Mouse (Mus musculus): Measurements from ENCODE around the gene Aplnr.

The Aplnr gene

DNA sequence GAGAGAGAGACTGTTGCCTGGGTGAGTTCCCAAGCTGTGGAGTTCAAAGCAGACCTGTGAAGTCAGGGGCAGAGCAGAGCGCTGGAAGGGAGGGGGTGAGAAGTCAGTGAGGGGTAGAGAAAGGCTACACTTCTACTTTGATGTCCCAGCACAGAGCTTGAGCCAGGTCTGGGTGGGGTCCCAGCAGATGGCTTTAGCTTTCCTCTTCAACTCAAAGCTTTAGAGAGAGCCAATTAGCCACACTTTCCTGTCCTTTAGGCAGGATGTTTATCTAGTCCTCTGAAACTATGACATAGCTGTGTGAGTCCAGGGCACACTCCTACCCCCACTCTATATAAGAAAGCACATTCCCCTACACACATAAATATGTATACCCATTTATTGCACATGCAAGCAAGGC is 4.3 kb upstream of the Aplnr start:
- POLR2A ChIA-PET = interaction anchor here in 1 of 4 experiments (0.7 kb wide), 2 partner anchors 88 to 469 kb away, joined by 5 read pairs; no protein-coding TSS in a partner anchor
- CTCF ChIA-PET = interaction anchor here in 2 of 4 experiments (0.6 to 11.5 kb wide), 4 partner anchors 8 to 243 kb away, joined by 3 to 99 read pairs (median 4); no protein-coding TSS in a partner anchor

DNA sequence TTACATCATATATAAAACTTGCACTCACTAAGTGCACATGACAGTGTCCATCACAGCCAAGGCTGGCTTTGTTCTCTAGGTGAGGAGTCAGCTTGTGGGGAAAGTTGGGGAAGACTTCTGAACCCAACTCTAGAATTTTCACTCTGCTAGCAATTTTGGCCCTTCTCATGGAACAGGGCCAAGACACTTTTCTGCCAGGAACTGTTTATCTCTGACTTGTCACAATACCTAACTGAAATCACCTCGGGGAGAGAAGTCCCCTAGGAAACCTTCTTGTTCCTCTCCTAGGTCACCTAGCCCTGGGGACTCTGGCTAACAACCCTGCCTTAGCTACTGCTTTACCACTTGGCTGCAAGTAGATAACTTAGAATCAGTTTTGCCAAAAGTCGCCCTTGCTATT is 3.8 kb upstream of the Aplnr start:
- CTCF ChIA-PET = interaction anchor here in 2 of 4 experiments (0.6 to 11.5 kb wide), 4 partner anchors 8 to 244 kb away, joined by 3 to 99 read pairs (median 4); no protein-coding TSS in a partner anchor
- POLR2A ChIA-PET = interaction anchor here in 1 of 4 experiments (0.7 kb wide), 2 partner anchors 88 to 469 kb away, joined by 5 read pairs; no protein-coding TSS in a partner anchor

DNA sequence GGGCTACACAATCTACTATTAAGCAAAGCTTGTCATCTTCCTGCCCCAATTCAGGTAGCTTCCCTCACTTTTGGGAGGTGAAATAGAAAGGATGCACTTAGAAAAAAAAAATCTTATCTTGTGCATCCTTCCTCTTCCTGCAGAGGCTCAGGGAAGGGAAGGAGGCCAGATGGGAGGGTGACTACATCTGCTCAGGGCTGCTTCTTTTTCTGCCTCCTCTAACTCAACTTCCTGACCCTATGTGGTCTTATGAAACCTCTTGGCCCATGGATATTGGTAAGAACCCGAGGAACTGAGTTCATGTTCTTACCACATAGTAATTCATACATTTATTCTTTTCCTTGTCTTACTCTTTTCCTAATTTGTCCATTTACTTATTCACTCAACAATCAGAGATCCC is 926 bp upstream of the Aplnr start:
- POLR2A ChIA-PET = no interaction called here
- CTCF ChIA-PET = no interaction called here

DNA sequence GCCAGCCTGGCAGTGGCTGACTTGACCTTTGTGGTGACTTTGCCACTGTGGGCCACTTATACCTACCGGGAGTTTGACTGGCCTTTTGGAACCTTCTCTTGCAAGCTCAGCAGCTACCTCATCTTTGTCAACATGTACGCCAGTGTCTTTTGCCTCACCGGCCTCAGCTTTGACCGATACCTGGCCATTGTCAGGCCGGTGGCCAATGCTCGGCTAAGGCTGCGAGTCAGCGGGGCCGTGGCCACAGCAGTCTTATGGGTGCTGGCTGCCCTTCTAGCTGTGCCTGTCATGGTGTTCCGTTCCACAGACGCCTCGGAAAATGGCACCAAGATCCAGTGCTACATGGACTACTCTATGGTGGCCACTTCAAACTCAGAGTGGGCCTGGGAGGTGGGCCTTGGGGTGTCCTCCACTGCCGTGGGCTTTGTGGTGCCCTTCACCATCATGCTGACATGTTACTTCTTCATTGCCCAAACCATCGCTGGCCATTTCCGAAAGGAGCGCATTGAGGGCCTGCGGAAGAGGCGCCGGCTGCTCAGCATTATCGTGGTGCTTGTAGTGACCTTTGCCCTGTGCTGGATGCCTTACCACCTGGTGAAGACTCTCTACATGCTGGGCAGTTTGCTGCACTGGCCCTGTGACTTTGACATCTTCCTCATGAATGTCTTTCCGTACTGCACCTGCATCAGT is 951 bp downstream of the Aplnr start:
- POLR2A ChIA-PET = interaction anchor here in 1 of 4 experiments (0.9 kb wide), 1 partner anchor 10 kb away, joined by 3 read pairs; no protein-coding TSS in a partner anchor
- CTCF ChIA-PET = interaction anchor here in 2 of 4 experiments (1.1 to 1.8 kb wide), 4 partner anchors 13 to 110 kb away, joined by 4 to 9 read pairs (median 4); no protein-coding TSS in a partner anchor

DNA sequence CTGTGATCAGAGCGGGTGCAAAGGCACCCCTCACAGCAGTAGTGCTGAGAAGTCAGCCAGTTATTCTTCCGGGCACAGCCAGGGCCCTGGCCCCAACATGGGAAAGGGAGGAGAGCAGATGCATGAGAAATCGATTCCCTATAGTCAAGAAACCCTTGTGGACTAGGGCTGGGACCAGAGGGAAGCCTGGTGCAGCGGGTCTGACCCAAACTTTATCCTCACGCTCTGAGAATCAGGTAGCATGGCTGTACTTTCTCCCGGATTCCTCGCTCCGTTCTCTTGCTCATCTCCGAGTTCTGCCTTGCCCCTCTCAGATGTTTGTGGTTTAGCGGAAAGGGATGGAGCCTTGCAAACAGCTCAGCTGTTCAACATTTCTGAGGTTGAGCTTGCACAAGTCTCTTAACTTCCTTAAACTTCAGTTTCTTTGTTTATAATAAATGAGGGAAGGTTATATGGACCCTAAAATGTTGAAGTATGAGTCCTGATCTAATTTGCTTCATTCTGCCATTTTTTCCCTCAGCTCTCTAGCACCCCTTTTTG is 1.6 kb downstream of the Aplnr start:
- ChIA-PET CTCF (interaction anchor here in 1 of 4 experiments (0.7 kb wide), 1 partner anchor 451 kb away, joined by 4 read pairs; no protein-coding TSS in a partner anchor), POLR2A (no interaction called here)

DNA sequence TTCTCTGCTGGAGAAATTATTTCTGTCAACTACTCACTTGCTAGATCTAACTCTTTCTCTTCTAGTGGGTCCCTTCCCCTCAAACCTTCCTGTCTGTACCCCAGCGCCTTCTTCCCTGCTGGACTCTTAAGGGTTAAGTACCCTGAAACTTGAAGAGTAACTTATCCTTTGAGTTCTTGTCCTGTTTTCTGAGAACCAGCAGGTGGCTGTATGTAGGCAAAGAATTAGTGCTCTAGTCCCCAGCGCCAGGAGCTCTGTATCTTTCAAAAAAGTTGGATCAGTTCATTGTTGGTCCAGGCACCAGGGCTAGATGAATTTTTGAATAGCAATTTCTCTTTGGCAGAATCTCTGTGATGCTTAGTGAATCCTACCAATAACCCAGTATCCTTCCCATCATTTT is 2.1 kb downstream of the Aplnr start:
- ChIA-PET CTCF (interaction anchor here in 1 of 4 experiments (0.7 kb wide), 1 partner anchor 450 kb away, joined by 4 read pairs; no protein-coding TSS in a partner anchor), POLR2A (no interaction called here)

DNA sequence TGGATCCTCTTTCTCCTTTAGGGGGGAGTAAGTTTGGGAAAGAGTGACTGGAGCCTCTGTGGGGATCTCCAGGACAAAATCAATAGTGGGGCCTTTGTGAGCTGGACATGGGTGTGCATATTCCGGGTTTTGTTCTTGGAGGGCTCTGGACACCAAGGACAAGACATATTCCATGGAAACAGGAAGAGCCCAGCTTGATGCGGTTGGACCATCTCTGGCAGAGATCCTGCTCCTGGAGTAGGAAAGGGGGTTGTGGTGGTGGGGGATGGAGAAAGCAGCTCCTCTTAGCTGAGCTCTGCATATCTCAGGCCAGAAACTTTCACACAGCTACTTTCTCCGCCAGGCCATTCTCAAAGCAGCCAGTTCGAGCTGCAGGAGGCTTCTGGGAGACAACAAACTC is 3.4 kb downstream of the Aplnr start:
- CTCF ChIA-PET = interaction anchor here in 2 of 4 experiments (1.1 to 1.3 kb wide), 2 partner anchors 107 kb away, joined by 3 read pairs; no protein-coding TSS in a partner anchor
- POLR2A ChIA-PET = interaction anchor here in 1 of 4 experiments (0.6 kb wide), 1 partner anchor 194 kb away, joined by 3 read pairs; no protein-coding TSS in a partner anchor

DNA sequence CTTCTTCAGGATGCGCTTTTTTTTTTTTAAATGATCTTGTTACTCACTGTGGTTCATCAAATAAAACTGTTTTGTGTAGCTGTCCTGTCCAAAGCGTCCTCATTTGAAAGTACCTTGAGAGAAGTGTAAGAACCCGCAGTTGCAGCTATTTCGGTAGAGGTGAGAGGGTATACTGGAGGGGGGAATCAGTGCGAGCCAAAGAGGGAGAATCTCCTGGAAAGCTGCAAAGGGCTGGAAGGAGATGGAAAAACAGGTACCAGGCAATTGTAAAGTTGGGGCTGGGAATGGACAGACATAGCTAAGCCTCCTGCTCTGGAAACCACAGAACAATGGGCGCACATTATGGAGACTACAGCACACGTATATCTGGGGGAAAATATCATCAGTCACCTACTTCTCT is 3.8 kb downstream of the Aplnr start:
- POLR2A ChIA-PET = interaction anchor here in 1 of 4 experiments (0.6 kb wide), 1 partner anchor 195 kb away, joined by 3 read pairs; no protein-coding TSS in a partner anchor
- CTCF ChIA-PET = interaction anchor here in 2 of 4 experiments (0.6 to 1.3 kb wide), 3 partner anchors 44 to 107 kb away, joined by 3 to 6 read pairs (median 3); no protein-coding TSS in a partner anchor

DNA sequence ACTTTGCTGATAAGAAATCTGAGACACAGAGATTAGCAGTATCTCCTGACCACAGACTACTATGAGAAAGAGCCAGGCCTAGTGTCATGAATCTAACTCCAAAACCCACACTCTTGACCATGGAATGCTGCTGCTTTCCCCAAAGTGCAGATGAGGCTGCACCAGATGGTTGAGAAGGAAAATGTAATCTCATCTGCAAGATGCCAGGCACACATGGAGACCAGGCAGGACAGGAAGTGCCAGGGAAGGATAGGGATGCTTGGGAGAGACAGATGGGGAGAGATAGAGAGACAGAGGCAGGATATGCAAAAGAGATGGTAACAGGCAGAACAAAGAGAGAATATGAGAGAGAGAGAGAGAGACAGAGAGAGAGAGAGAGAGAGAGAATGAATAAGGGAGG is 4.8 kb downstream of the Aplnr start:
- ChIA-PET POLR2A (no interaction called here), CTCF (no interaction called here)

DNA sequence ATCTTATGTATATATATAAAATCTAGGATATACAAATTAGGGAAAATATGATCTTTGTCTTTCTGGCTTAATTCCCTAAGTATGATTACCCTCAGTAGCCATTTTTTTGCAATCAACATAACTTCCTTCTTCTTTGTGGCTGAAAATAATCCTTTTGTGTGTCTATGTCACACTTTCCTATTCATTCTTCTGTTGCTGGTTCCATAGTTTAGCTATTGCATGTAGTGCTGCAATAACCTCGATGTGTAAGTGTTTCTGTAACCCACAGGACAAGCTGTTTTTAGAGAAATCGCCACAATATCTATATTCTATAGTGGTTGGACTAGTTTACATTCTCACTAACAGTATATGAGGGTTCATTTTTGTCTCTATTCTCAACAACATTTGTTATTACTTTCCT is 8.9 kb downstream of the Aplnr start:
- ChIA-PET CTCF (interaction anchor here in 1 of 4 experiments (0.7 kb wide), 1 partner anchor 63 kb away, joined by 3 read pairs; no protein-coding TSS in a partner anchor), POLR2A (no interaction called here)

DNA sequence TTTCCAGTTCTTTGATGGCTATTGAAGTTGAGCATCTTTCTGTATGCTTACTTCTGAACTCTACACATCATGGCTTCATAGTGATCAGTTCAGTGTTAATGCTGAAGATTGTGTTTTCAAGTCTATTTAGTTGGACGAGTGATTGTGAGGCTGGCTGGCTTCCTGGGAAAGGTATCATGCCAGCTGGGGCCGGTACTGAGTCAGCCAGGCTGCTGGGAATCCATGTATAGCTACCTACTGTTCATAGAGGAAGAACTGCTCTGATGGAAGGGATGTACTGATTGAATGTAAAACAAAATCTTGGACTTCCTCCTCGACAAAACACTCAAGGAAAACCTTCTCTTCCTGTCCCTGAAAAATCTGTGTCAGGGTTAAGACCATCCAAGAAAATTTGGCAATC is 9.3 kb downstream of the Aplnr start:
- CTCF ChIA-PET = interaction anchor here in 1 of 4 experiments (0.7 kb wide), 1 partner anchor 63 kb away, joined by 3 read pairs; no protein-coding TSS in a partner anchor
- POLR2A ChIA-PET = no interaction called here

DNA sequence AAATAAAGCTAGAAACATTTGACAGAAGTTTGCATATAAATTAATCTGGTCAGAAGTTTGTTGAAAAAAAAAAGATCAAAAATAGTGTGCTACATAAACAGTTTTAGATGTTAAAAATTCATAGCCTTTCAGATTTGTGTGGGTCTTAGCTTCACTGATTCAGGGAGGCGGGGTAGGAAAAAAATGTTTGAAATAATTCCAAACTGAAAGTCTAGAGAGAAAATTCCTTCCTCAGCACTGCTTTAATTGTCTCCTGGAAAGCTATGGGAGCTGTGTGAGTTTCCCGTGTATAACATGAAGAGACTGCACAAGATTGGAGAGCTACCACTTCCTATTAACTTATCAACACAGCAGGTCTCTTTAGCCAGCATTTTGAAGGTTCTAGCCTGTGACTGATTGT is 11.5 kb downstream of the Aplnr start:
- POLR2A ChIA-PET = interaction anchor here in 2 of 4 experiments (0.7 to 1.3 kb wide), 2 partner anchors 11 to 274 kb away, joined by 3 read pairs; partner anchors contain the start of gene Aplnr (in 1 of the 2)
- CTCF ChIA-PET = interaction anchor here in 1 of 4 experiments (0.7 kb wide), 1 partner anchor 42 kb away, joined by 3 read pairs; no protein-coding TSS in a partner anchor

DNA sequence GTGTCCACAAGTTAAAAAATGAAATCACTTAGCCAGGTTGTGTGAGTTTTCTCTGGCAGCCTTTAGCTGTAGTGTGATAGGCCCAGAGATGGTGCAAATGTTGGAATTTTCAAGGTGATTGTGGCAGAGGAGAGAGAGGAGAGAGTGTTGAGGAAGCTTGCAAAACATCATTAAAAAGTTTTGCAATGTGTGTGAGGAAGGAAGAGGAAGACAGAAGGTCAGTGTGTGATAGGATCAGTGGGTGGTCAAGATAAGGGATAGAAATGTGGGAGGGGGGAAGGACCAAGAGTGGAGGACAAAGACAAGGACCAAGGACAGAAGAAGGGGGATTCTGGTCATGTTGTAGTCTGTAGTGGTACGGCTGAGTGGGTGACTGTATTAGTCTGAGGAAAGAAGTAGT is 14.3 kb downstream of the Aplnr start:
- POLR2A ChIA-PET = no interaction called here

DNA sequence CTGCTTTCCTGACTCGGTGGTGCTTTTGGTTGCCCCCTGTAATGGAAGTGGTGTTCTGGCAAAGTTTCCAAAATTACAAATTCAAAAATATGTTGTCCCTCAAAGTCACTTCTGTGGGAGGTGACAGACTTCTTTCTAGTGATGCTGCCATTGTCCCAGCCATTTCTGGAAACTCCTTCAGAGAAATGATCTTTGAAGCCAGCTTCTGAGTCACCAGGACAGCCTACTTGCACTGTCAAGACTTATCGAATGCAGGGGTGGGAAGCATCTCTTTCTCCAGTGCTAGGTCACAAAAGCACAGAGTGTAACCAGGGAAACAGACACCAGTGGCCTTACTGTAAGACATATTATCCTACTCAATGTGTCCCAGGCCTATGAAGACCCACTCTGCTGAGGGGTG is 15.2 kb downstream of the Aplnr start:
- ChIA-PET POLR2A (no interaction called here), CTCF (no interaction called here)

More for the DNA sequence above, 14.3 kb downstream of the Aplnr start:
- CTCF ChIA-PET = no interaction called here

DNA sequence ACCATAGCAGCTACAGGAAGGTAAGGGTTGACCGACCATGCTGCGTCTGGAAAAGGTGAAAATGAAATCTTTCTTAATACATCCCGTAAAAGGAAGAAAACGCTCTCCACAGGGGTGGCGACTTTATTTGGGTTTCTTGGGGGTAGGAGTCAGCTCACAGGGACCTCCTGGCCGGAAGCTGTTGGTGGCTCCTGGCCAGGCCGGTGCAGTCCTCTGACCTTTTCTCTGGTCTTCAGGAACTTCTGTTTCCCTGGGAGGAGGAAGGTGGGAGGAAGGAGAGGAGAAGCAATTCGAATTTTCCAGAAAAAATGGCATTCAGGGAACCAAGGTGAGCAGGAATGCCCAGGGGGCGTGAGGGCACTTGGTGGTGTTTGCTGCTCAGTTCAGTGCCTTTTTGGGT is 19.3 kb downstream of the Aplnr start:
- CTCF ChIA-PET = interaction anchor here in 1 of 4 experiments (0.6 kb wide), 1 partner anchor 696 kb away, joined by 3 read pairs; no protein-coding TSS in a partner anchor
- POLR2A ChIA-PET = no interaction called here

DNA sequence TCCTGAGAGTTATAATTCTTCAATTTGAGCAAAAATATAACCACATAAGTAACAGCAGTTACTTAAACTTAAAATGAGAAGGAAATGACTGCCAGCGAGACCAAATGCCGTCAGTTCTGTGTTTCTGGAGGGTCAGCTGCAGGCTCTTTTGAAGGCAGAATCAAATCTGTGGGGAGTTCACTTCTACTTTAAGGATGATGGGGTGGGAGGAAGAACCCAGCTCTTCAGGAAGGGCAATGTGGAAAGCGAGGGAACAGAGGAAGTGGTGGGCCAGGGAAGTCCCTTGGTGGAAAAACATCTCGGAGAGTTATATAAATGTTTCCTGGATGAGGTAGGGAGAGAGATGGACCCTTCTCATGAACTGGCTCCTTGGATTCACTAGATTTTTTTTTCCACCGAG is 20.1 kb downstream of the Aplnr start:
- ChIA-PET POLR2A (no interaction called here), CTCF (no interaction called here)

DNA sequence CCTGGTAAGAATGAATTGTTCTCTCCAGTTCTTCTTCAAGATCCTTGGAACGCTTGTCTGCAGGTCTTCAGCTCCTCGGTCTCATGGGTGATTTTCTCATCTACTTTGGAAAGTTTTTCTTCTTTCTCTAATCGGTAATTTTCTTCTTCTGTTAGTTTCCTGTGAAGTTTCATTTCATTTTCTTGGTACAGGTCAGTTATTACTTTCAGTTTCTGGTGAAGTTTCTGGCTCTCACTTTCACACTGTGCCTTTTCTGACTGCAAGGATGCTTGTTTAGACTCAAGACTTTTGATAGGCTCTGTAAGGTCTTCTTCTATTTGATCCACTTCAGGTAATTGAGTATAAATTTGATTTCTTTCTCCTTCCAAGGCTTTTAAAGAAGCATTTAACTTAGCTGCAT is 21.4 kb downstream of the Aplnr start:
- POLR2A ChIA-PET = no interaction called here
- CTCF ChIA-PET = no interaction called here

DNA sequence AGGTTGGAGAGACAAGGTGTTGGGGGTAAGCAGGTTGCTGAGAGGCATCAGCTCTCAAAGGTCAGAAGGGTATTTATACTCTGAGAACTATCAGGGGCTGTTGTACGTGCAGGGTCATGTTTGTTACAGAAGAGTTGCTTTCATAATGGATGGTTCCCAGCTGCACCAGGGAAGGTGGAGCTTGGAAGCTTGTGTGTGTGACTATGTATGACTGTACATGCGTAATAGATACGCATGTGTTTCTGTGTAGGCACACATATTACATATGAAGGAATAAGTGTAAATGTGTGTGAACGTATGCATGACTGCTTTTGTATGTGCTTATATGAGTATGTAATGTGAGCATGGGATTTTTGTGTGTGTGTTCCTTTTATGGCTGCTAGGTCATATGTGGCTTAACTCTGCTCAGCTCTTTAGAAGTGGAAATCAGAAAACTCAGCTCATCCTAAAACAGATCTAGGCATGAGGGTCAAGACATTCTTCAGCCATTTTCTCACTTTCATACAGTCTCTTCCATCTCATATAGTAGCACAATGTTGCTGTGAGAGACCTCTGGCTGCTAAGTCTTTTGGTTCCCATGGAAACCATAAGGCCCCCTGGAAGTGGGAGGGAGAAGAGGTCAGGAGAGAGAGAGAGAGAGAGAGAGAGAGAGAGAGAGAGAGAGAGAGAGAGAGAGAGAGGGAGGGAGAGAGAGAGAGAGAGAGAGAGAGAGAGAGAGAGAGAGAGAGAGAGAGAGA is 25.0 kb downstream of the Aplnr start:
- ChIA-PET CTCF (no interaction called here), POLR2A (interaction anchor here in 1 of 4 experiments (0.6 kb wide), 1 partner anchor 779 kb away, joined by 3 read pairs; no protein-coding TSS in a partner anchor)

DNA sequence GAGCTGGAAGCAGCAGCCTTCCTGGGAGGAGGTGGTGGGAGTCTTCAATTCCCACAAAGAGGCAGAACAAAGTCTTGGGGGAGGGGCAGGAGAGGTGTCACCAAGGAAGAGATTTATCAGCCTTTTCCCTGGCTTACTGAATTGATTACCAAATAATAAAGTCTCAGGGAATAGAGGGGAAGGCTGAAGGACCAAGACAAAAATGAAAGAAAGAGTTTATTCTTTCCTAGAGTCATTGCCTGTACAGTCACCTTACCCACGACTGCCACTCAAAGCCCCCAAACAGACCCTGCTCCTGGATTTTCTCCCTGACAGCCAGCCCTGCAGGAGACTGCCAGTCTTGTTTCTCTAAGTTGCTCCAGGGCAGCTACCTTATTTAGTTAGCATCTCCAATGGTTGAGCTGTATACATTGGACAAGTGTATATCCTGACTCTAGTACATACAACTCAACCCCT is 25.6 kb downstream of the Aplnr start:
- POLR2A ChIA-PET = interaction anchor here in 1 of 4 experiments (0.5 to 0.6 kb wide), 2 partner anchors 49 to 778 kb away, joined by 3 read pairs; no protein-coding TSS in a partner anchor
- CTCF ChIA-PET = no interaction called here

Measured in embryonic stem cell, embryonic (primary cell).